9 mouse cellular contexts compared by ENCODE assay signal in genomic region chrX:168937941-168938340, GRCm38 (mm10).
DNase-seq lines count a peak whose midpoint lies in the region; ATAC-seq lines count a peak whose summit lies in the region.
"Had no signal": no experiment of that assay in that cellular context is flagged by ENCODE, and none has a peak within 500 bp of the region (broad histone marks: within the 10 kb centered on the region; RNA-seq: fewer than 3 reads in every experiment).

No protein-coding gene starts in this region.

- no peaks in the 10 kb centered on the region for H3K36me3 ChIP-seq in hindbrain, embryonic 14.5 days (replicated peaks; ENCODE audit: control insufficient read depth, insufficient read depth)
- no peaks in the 10 kb centered on the region for H3K36me3 ChIP-seq in hindbrain, embryonic 10.5 days
- no peaks in the 10 kb centered on the region for H3K36me3 ChIP-seq in forebrain, embryonic 13.5 days (ENCODE audit: poor library complexity, severe bottlenecking)

- no peak for ATAC-seq in hindbrain, embryonic 14.5 days (ENCODE audit: low FRiP score)
- ATAC-seq in forebrain, embryonic 13.5 days, result no peak

- no peak overlapping the region for H3K4me3 ChIP-seq in hindbrain, embryonic 14.5 days (replicated peaks; ENCODE audit: low read length)
- no peak overlapping the region for H3K4me3 ChIP-seq in hindbrain, embryonic 10.5 days
- H3K4me3 ChIP-seq in forebrain, embryonic 13.5 days, result no peak overlapping the region
- H3K4me3 ChIP-seq: megakaryocyte, embryonic 14.5 days had no signal

- no peak overlapping the region for H3K4me2 ChIP-seq in hindbrain, embryonic 14.5 days (replicated peaks)
- H3K4me2 ChIP-seq in forebrain, embryonic 13.5 days, result no peak overlapping the region

- H3K27ac ChIP-seq in hindbrain, embryonic 14.5 days, result no peak overlapping the region
- no peak overlapping the region for H3K27ac ChIP-seq in hindbrain, embryonic 10.5 days
- no peak overlapping the region for H3K27ac ChIP-seq in forebrain, embryonic 13.5 days

- peak; percentile 37 for DNase-seq in hindbrain, embryonic 14.5 days (ENCODE audit: low spot score)
- no peak for DNase-seq in hindbrain, embryonic 10.5 days (ENCODE audit: low spot score)
- DNase-seq in urinary bladder, postnatal 14 days (ENCODE audit: low spot score), result peak; percentile 19
- DNase-seq in urinary bladder, postnatal 4 days (ENCODE audit: low spot score in 2 of 2), result no peak
- DNase-seq in embryo, embryonic 11 days, result peak; percentile 35
- peak; percentile 4 for DNase-seq in retina, adult 2 months (ENCODE audit: low read depth, low spot score)
- no peak for DNase-seq in neural tube, embryonic 10.5 days (ENCODE audit: extremely low spot score, low spot score)

- H3K27me3 ChIP-seq in hindbrain, embryonic 14.5 days (ENCODE audit: control insufficient read depth, insufficient read depth, low read length), result peaks cover 7% of the 10 kb centered on the region
- H3K27me3 ChIP-seq in hindbrain, embryonic 10.5 days (ENCODE audit: insufficient read depth, poor library complexity, severe bottlenecking), result peaks cover 41% of the 10 kb centered on the region
- H3K27me3 ChIP-seq in forebrain, embryonic 13.5 days, result peaks cover 10% of the 10 kb centered on the region; the same call in 1 of the 2 replicates

- H3K9ac ChIP-seq in hindbrain, embryonic 14.5 days, result no peak overlapping the region
- no peak overlapping the region for H3K9ac ChIP-seq in forebrain, embryonic 13.5 days

- no peaks in the 10 kb centered on the region for H3K9me3 ChIP-seq in hindbrain, embryonic 14.5 days (ENCODE audit: control insufficient read depth, low read length)
- H3K9me3 ChIP-seq in hindbrain, embryonic 10.5 days, result no peaks in the 10 kb centered on the region
- no peaks in the 10 kb centered on the region for H3K9me3 ChIP-seq in forebrain, embryonic 13.5 days (replicated peaks)
- H3K9me3 ChIP-seq: megakaryocyte, embryonic 14.5 days had no signal

- H3K4me1 ChIP-seq in hindbrain, embryonic 14.5 days (replicated peaks; ENCODE audit: control insufficient read depth, insufficient read depth, low read length), result no peaks in the 10 kb centered on the region
- H3K4me1 ChIP-seq in hindbrain, embryonic 10.5 days (replicated peaks), result no peaks in the 10 kb centered on the region
- no peaks in the 10 kb centered on the region for H3K4me1 ChIP-seq in forebrain, embryonic 13.5 days

- 52% methylated on average over 4 of the region's 4 CpGs for whole genome bisulfite sequencing in hindbrain, embryonic 14.5 days
- WGBS in hindbrain, embryonic 10.5 days, result 56% methylated on average over 4 of the region's 4 CpGs
- WGBS in forebrain, embryonic 13.5 days, result 61% methylated on average over 4 of the region's 4 CpGs

Comparison
In these comparisons a context has a peak if more than half of its experiments do, and no peak if none do; other contexts are left out.
1. DNase-seq: peak in hindbrain, embryonic 14.5 days (single experiment), urinary bladder, postnatal 14 days (single experiment), embryo, embryonic 11 days (single experiment) and retina, adult 2 months (single experiment); none in hindbrain, embryonic 10.5 days (single experiment), urinary bladder, postnatal 4 days (0 of 2) and neural tube, embryonic 10.5 days (single experiment).